Mouse (Mus musculus): ENCODE measurements around the gene Scube2. TPM values are rescaled to one million over a fixed set of nuclear protein-coding genes. Genes with fewer than 3 reads are reported as not detected.

Gene Scube2
- total RNA-seq, 2 experiments from 2014 or later = 3.5 to 4.0 TPM

Other genes with a start within 250 kb of the Scube2 start
- gene St5, start 162.1 kb downstream of the Scube2 start, total RNA-seq (2021) = 1 to 10 TPM; 6.7 to 6.9 TPM
- gene Akip1, start 162.0 kb downstream of the Scube2 start, total RNA-seq (2021) = 10 to 100 TPM in 1 of 2 experiments, 1 to 10 TPM in 1; 9.0 to 15.9 TPM
- gene BC051019, start 141.8 kb downstream of the Scube2 start, total RNA-seq (2021) = not detected
- gene Ascl3, start 134.0 kb downstream of the Scube2 start, total RNA-seq (2021) = not detected
- 10 to 100 TPM; 23.9 to 29.3 TPM for gene Tmem9b, start 112.8 kb downstream of the Scube2 start, total RNA-seq (2021)
- gene Nrip3, start 83.7 kb downstream of the Scube2 start, total RNA-seq (2021) = not detected
- gene Dennd5a, start 94.8 kb upstream of the Scube2 start, total RNA-seq (2021) = 10 to 100 TPM; 41.8 to 47.8 TPM
- 10 to 100 TPM; 22.3 to 23.9 TPM for gene Tmem41b, start 121.2 kb upstream of the Scube2 start, total RNA-seq (2021)
- gene Ipo7, start 152.6 kb upstream of the Scube2 start, total RNA-seq (2021) = 10 to 100 TPM; 74.3 to 79.4 TPM
- 1 to 10 TPM; 7.0 to 9.5 TPM for gene Zfp143, start 195.5 kb upstream of the Scube2 start, total RNA-seq (2021)

Data from gastrocnemius, postnatal 36 days (tissue).